Mouse (Mus musculus) adrenal gland, adult 2 months (tissue): ENCODE results near the gene Vps11. TPM values are rescaled to one million over a fixed set of nuclear protein-coding genes. Genes with fewer than 3 reads are reported as not detected.
"Not testable (repeated sequence)": the region's sequence is repeated elsewhere in the genome, so short reads cannot be mapped to it uniquely, and the experiment has no call there.

ENCODE experiments used
- DNase-seq: peaks from one replicate; pipeline ENCODE4 v3.0.0; 2021
- microRNA-seq, 2 experiments: library from miRNA; unstranded; fragments of <30 nt; microRNA quantifications; one replicate each; pipeline ENCODE4 v1.2.0; 2021
- polyA plus RNA-seq: library from polyadenylated mRNA; depleted of rRNA; stranded (reverse); fragments of >200 nt; gene quantifications from 2 replicates; pipeline ENCODE4 v1.2.3, GENCODE M21; 2012; rRNA removed
- total RNA-seq, 2 experiments: library from RNA; stranded (reverse); gene quantifications; 2 replicates each; pipeline ENCODE4 v1.2.3; 2021

Vps11 gene
- total and polyA plus RNA-seq, 3 experiments, result 39.4 to 58.4 (median 57.9) TPM

DNA sequence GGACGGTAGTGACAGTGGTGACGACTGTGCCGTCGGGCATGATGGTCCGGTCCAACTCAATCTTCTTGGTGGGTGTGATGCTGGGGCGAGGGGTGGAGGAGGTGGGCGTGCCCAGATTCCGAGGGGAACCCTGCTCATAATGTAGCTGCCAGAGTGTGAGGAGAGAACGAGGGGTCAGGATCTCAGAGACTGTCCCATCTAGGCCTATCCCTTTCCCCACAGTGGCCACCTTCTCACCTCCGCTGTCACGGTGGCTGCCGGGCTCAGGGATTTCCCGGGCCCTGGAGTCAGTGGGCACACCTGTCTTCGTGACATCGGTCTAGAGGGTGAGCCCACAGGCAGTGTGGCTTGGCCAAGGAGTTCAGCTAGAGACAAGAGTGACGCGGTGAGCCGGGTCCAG lies 46.6 kb downstream of the Vps11 start:
- no peak for DNase-seq

DNA sequence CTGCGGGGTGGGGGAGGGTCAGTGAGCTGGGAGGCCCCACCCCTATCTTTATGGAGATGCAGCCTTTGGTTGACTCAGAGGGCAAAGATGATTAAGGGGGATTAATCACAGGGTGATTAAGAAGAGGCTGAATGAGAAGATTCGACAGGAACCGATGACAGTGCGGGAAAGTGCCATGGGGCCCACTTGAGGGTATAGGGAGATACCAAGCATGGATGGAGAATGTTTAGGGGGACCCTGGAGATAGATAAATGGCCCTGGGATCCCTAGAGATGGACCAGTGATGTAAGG lies 47.3 kb downstream of the Vps11 start:
- DNase-seq, result no peak

DNA sequence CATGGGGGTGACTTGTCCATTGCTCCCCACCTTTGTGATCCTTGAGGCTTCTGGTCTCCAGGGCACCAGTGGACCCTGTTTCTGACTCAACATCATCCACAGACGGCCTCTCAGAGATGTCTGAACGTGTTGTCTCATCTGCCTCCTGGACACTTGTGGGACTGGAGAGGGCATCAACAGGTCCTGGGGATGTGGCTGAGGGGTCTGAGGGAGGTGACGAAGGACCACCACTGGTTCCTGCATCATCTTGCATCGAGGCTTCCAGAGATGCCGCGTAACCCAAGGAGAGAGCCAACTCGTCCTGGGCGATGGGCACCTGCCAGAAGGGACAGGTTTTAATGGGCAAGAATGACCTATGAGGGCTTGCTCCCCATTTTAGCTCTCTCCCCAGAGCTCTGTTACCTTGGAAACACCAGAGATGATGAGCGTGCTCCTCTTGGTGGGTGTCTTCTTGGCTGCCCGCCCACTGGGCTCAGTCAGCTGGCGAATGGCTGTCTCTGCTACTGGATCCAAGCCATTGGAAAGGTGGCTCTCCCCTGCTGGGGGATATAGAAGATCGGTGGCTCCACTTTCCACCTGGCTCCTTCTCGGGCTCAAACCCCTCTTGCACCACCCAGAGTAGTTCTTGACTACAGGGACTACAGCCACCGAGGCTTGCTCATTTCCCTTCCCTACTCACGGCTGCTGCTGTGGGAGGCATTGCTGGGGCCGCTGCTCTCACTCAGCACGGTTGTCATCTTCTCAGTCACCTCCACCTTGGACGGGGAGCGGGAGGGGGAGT lies 47.8 kb downstream of the Vps11 start:
- DNase-seq, result no peak

DNA sequence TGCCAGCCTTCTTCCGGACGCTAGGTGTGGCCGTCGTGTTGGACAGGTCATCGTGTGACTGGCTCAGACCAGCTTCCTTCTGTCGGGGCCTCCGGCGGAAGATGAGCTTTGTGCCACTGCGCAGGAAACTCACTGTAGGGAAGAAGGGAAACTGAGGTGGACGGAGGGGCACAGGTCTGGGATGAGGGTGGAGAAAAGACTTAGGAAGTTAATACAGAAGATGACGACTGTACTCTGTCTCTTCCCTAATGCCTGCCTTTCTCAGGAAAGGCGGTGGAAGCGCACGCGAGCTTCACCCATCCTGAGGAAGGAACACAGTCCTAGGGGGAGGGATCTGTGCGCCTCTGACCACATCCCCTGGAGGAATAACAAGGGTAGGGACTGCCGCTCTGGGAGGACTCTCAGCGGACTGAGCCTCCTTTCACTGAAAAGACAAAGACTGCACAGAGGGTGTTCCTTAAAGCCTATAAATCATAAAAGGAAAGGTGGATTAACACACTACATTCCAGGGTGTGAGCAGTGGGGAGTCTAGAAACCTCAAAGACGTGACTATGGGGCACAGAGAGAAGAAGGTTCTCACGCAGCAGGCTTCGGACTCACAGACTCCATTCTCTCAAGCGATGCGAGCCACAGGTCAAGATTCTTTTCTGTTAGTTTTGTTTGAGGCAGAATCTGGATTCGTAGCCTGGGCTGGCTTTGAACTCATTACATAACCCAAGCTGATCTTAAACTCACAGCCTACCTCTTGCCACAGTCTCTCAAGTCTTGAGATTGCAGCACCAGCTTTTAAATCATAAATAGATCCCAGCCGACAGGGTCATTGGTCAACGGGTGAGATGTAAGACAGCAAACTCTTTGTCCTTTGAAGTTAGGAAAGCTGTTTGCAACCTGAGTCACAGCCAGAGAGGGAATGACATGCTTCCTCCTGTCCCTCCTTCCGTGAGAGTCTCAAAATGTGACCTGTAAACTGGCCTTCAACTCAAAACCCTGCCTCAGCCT lies 50.0 kb downstream of the Vps11 start:
- DNase-seq, result peak; percentile 33

DNA sequence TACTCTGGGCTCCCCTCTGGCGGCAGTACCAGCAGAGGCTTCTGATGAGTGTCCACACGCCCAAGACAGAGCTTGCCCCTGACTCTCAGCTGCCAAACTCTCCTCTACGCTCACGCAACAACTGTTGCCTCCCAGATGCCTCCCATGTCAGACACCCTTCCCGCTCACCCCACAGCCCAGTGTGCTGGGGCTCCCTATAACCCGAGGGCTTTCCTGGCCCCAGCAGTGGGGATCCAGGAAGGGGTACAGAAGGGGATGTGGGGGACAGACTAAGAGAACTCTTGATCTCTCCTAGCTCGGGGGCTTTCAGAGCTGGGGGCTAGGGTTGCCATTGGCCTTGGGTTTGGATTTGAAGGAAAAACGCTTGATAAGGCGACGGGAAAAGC lies 50.7 kb downstream of the Vps11 start:
- DNase-seq, result no peak

DNA sequence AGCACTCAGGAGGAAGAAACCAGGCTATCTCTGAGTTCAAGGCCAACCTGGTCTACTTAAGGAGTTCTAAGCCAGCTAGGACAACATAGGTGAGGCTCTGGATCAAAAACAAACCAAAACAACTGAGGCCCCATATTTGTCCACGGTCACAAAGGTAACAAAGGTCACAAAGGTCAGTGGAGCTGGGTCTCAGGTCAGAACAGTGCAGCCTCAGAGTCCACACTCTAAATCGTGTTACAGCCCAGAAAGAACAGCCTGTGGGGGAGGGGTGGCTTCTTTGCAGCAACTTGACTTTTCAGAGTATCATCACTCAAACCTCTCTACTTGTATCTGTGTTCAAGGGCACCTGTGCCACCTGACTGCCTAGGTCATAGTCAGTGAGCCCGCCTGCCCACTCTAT lies 51.7 kb downstream of the Vps11 start:
- DNase-seq, result no peak

DNA sequence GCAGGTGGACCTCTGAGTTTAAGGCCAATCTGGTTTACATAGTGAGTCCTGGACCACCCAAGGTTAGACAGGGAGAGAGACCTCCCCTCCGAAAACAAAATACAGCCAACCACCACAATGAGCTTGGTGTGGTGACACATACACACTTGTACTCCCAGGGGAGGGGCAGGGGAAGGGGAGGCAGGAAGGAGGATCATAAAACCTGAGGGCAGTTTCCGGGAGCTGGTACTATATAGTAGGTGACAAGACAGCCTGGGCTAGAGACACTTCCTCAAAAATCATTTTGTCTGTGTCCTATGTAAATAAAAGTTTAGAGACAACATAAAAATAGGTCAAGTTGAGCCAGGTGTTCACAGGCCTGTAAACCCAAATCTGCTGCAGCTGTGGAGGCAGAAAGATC lies 54.2 kb downstream of the Vps11 start:
- no peak for DNase-seq

DNA sequence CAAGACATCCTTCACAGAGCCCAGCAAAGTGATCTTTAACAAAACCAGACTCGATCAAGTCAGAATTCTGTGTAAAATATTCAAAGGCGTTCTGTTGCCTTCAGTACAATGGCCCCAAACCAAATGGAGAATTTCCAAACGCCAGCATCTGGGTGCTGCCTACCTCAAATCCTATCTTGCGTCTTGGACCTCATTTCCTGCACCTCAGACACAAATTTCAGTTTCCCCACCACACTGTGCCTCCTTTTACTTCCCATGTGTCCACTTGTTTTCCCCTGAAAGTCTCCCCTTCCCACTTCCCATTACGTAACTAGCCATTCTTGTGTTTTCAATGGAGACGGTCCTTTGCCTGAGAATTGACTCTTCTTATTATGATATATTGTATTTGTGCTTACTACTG lies 54.9 kb downstream of the Vps11 start:
- no peak for DNase-seq

DNA sequence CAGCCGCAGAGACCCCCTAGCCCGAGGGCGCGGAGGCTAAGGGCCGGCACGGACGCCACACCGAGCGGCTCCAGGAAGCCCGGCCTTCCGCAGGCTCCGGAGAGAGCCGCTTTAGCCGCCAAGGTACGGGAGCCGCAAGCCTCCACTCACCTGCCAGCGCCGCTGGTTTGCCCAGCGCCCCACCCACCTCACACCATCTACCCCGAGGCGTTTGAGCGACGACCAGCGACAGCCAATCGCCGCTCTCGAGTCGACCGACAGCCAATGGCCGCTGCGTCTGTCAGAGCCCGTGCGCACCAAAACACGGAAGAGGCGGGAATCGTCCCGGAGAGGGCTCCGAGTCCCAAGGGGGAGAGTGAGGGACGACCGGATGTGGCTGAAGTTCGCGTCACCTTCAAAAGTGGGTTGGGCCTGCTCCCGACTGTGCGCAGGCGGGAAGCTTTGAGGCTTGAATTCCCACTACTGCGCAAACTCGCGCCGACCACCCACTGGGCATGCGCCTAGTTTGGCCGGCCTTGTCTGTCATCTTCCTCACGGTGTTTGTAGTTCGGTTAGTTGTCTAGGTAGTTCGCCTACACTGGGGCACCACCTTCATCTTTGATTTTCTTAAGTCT lies 55.9 kb downstream of the Vps11 start, which contains the start of gene Hinfp:
Gene Hinfp, minus strand, starts transcription at position 206 of the 614 bp plus-strand sequence.
- DNase-seq, result peak; percentile 99

DNA sequence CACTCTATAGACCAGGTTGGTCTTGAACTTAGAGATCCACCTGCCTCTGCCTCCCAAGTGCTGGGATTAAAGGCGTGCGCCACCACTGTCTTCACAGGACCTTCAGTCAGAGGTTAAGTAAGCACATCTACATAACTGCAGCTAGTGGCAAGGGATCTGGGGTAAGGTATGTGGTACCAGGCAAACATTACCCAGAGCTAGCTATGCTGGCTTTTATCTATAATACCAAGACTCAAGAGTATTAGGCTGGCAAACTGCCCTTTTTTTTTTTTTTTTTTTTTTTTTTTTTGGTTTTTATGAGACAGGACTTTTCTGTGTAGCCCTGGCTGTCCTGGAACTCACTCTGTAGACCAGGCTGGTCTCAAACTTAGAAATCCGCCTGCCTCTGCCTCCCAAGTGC lies 61.5 kb downstream of the Vps11 start:
- not testable (repeated sequence) for DNase-seq

Small RNA genes within 50 kb of the gene (microRNA-seq; reads per million reads assigned to microRNA genes)
- gene Gm44335 (0 reads per million in 2 experiments), gene Mir7085 (0.44 to 1.2 reads per million in 2 experiments)

Other genes starting within 250 kb of the Vps11 start
- under 1 TPM; 0.12 to 0.76 TPM for gene Gm49380, start 248.2 kb downstream of the Vps11 start, total RNA-seq
- gene Gm49380, start 248.2 kb downstream of the Vps11 start, polyA plus RNA-seq, result 1.1 TPM in 1 of 2 replicates, not detected in the other
- gene Rnf26, start 248.2 kb downstream of the Vps11 start, total RNA-seq, result 10 to 100 TPM; 28.7 to 30.4 TPM
- gene Rnf26, start 248.2 kb downstream of the Vps11 start, polyA plus RNA-seq, result 72.9 and 76.9 TPM in 2 replicates
- gene Mcam, start 227.2 kb downstream of the Vps11 start, total RNA-seq, result 10 to 100 TPM; 30.5 to 52.2 TPM
- 24.9 and 39.4 TPM in 2 replicates for gene Mcam, start 227.2 kb downstream of the Vps11 start, polyA plus RNA-seq
- gene Cbl, start 127.6 kb downstream of the Vps11 start, total RNA-seq, result 10 to 100 TPM; 26.2 to 31.5 TPM
- 7.8 and 8.7 TPM in 2 replicates for gene Cbl, start 127.6 kb downstream of the Vps11 start, polyA plus RNA-seq
- gene Ccdc153, start 121.0 kb downstream of the Vps11 start, total RNA-seq, result 1 to 10 TPM; 2.7 to 3.4 TPM
- 0.26 and 0.63 TPM in 2 replicates for gene Ccdc153, start 121.0 kb downstream of the Vps11 start, polyA plus RNA-seq
- gene Pdzd3, start 110.2 kb downstream of the Vps11 start, total RNA-seq, result not detected
- 0.06 TPM in 1 of 2 replicates, not detected in the other for gene Pdzd3, start 110.2 kb downstream of the Vps11 start, polyA plus RNA-seq
- 10 to 100 TPM; 15.7 to 27.8 TPM for gene Nlrx1, start 93.1 kb downstream of the Vps11 start, total RNA-seq
- 25.3 and 27.7 TPM in 2 replicates for gene Nlrx1, start 93.1 kb downstream of the Vps11 start, polyA plus RNA-seq
- 10 to 100 TPM; 27.1 to 41.4 TPM for gene Abcg4, start 73.1 kb downstream of the Vps11 start, total RNA-seq
- 84.3 and 86.8 TPM in 2 replicates for gene Abcg4, start 73.1 kb downstream of the Vps11 start, polyA plus RNA-seq
- 10 to 100 TPM; 16.6 to 24.9 TPM for gene Hinfp, start 56.0 kb downstream of the Vps11 start, total RNA-seq
- gene Hinfp, start 56.0 kb downstream of the Vps11 start, polyA plus RNA-seq, result 13.5 and 13.8 TPM in 2 replicates
- gene C2cd2l, start 41.4 kb downstream of the Vps11 start, total RNA-seq, result 10 to 100 TPM; 46.1 to 59.0 TPM
- gene C2cd2l, start 41.4 kb downstream of the Vps11 start, polyA plus RNA-seq, result 100 and 106 TPM in 2 replicates
- 10 to 100 TPM; 28.2 to 36.1 TPM for gene Dpagt1, start 35.7 kb downstream of the Vps11 start, total RNA-seq
- 55.8 and 68.2 TPM in 2 replicates for gene Dpagt1, start 35.7 kb downstream of the Vps11 start, polyA plus RNA-seq
- gene H2afx, start 27.0 kb downstream of the Vps11 start, total RNA-seq, result 10 to 100 TPM; 28.1 to 37.4 TPM
- gene H2afx, start 27.0 kb downstream of the Vps11 start, polyA plus RNA-seq, result 124 and 134 TPM in 2 replicates
- gene Hmbs, start 17.4 kb downstream of the Vps11 start, total RNA-seq, result 10 to 100 TPM; 80.7 to 92.6 TPM
- gene Hmbs, start 17.4 kb downstream of the Vps11 start, polyA plus RNA-seq, result 75.0 and 80.6 TPM in 2 replicates
- 100 to 1,000 TPM; 177 to 230 TPM for gene Hyou1, start 17.8 kb upstream of the Vps11 start, total RNA-seq
- 64.3 and 127 TPM in 2 replicates for gene Hyou1, start 17.8 kb upstream of the Vps11 start, polyA plus RNA-seq
- gene Slc37a4, start 35.2 kb upstream of the Vps11 start, total RNA-seq, result 10 to 100 TPM; 14.4 to 15.6 TPM
- 27.9 and 33.5 TPM in 2 replicates for gene Slc37a4, start 35.2 kb upstream of the Vps11 start, polyA plus RNA-seq
- gene Rps25, start 45.5 kb upstream of the Vps11 start, total RNA-seq, result 1,000 to 10,000 TPM; 1,025 to 1,177 TPM
- 21.7 and 23.2 TPM in 2 replicates for gene Rps25, start 45.5 kb upstream of the Vps11 start, polyA plus RNA-seq
- 10 to 100 TPM; 81.3 to 92.1 TPM for gene Trappc4, start 45.9 kb upstream of the Vps11 start, total RNA-seq
- 44.2 and 51.2 TPM in 2 replicates for gene Trappc4, start 45.9 kb upstream of the Vps11 start, polyA plus RNA-seq
- gene Ccdc84, start 56.9 kb upstream of the Vps11 start, total RNA-seq, result 10 to 100 TPM; 14.5 to 21.1 TPM
- gene Ccdc84, start 56.9 kb upstream of the Vps11 start, polyA plus RNA-seq, result 12.3 and 23.7 TPM in 2 replicates
- not detected for gene Foxr1, start 79.5 kb upstream of the Vps11 start, total RNA-seq
- not detected in 2 replicates for gene Foxr1, start 79.5 kb upstream of the Vps11 start, polyA plus RNA-seq
- gene Upk2, start 93.3 kb upstream of the Vps11 start, total RNA-seq, result not detected
- not detected in 2 replicates for gene Upk2, start 93.3 kb upstream of the Vps11 start, polyA plus RNA-seq
- 10 to 100 TPM; 41.9 to 61.1 TPM for gene Bcl9l, start 121.2 kb upstream of the Vps11 start, total RNA-seq
- gene Bcl9l, start 121.2 kb upstream of the Vps11 start, polyA plus RNA-seq, result 62.7 and 64.5 TPM in 2 replicates
- gene Cxcr5, start 200.2 kb upstream of the Vps11 start, total RNA-seq, result under 1 TPM in 1 of 2 experiments, not detected in 1; 0.17 TPM
- gene Cxcr5, start 200.2 kb upstream of the Vps11 start, polyA plus RNA-seq, result 0.15 and 0.26 TPM in 2 replicates
- gene Ddx6, start 243.2 kb upstream of the Vps11 start, total RNA-seq, result 100 to 1,000 TPM; 114 to 121 TPM
- gene Ddx6, start 243.2 kb upstream of the Vps11 start, polyA plus RNA-seq, result 7.2 and 9.1 TPM in 2 replicates